Mouse (Mus musculus) skeletal muscle tissue, adult 2 months (tissue): ENCODE results near the gene Kprp.
"Not testable (repeated sequence)": the region's sequence is repeated elsewhere in the genome, so short reads cannot be mapped to it uniquely, and the experiment has no call there.

ENCODE experiments used
- DNase-seq: peaks from one replicate; pipeline ENCODE4 v3.0.0-alpha.2; 2012; ENCODE audit warnings: low read depth, low spot score

Gene Kprp

DNA sequence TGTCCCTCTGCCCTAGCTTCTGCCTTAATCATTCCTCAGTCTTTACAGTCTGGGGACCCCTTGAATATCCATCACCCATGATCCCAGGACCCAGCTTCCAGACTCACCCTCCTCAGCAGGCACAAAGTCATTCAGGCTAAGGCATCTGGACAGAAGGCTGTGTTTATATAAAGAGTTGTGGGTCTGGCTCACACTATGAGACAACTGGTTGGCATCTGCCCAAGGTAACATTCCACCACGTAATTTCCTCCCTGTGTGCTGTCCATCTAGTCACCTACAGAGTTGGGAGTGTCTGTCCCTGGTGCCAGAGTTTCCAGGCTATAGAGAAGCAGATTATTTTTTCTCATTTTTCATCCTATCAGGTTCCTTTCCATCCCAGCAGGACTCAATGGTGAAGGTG, at the start of gene Kprp:
TSS of gene Kprp (minus strand) at position 140 of the 400 bp plus-strand sequence.
- DNase-seq, result no peak

GRCm38 (mm10) chr3:92874180-92874579, 47.1 kb upstream of the Kprp start:
- DNase-seq, result no peak

DNA sequence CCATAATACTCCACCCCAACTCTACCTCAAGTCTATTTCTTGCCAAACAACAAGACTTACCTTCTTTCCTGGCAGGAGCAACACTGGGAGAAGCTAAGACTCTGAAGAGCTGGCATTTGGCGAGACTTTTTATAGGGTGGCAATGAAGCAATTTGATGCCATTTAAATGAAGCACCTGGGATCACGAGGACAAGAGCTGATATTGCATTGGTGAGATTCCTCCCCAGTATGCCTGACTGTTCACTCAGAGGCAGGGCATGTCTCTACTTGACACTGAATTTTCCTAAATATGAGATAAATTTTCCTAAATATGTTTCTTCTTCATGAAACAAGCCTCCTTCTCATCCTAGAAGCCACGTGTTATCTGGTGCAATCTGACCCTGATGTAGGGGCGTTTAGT, 43.1 kb upstream of the Kprp start, which contains the start of gene 2310050C09Rik:
TSS of gene 2310050C09Rik (minus strand) at position 101 of the 400 bp plus-strand sequence.
- no peak for DNase-seq

GRCm38 (mm10) chr3:92851186-92851585, 24.1 kb upstream of the Kprp start, which contains the start of gene Lce1l:
Gene Lce1l (minus strand): TSS chr3:92851286.
- no peak for DNase-seq

DNA sequence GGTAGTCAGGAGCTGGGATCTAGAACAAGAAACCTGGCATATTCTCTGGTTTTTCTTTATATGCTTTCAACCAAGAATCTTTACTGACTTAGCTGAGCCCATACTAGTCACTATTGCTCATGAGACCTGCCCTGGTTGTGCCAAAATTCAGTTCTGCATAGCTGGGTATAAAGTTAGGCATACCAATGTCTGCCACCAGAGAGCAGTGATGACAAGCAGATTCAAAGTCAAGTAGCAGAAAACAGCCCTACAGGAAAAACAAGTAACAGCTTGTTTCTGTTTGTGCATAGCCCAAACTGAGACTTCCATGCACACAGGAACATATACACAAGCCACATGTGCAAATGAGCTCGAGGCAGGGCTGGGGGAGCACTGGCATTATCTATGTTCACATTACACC, 1.2 kb downstream of the Kprp start:
- DNase-seq, result no peak

DNA sequence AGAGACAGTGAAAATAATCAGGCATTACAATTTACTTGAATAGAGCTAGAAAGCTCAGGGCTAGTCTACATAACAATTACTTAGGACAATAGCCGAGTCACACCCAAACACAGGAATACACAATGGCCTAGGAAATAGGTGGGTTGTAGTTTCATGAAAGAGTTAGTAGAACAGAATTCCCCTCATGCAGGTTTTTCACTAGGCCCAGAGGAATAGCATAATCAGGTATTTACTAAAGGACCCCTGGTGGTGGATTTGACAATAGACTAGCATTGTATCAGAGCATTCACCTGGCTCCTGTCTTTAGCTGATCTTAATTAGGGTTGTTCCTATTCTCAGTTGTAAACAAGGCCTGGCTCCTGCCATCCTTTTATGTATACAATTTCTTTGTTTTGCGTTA, 11.0 kb downstream of the Kprp start:
- DNase-seq, result not testable (repeated sequence)

DNA sequence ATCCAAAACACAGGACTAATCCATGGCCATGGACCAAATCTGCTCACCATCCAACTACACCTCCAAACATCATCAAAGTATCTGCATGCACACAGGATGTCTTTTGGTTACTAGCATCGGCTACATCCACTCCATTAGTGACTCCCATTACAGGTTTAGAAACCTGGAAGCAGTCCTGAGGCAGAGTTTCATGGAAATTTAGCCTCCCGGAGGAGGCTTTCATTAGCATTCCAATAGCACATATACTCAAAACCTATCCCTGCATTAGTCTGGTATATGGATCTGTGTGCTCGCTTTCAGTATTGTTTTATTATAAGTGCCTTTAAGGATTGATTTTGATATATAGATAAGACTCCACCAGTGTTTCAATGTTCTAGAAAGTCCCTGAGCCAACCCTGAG, 11.5 kb downstream of the Kprp start:
- DNase-seq, result no peak

GRCm38 (mm10) chr3:92807791-92808190, 19.3 kb downstream of the Kprp start, which contains the start of gene Lce1k:
Gene Lce1k (minus strand): TSS chr3:92807891.
- no peak for DNase-seq

- DNase-seq, result no peak
Observed at GRCm38 (mm10) chr3:92790414-92790813, 36.6 kb downstream of the Kprp start, which contains the start of gene Lce1j. Gene Lce1j (minus strand): TSS chr3:92790514.

DNA sequence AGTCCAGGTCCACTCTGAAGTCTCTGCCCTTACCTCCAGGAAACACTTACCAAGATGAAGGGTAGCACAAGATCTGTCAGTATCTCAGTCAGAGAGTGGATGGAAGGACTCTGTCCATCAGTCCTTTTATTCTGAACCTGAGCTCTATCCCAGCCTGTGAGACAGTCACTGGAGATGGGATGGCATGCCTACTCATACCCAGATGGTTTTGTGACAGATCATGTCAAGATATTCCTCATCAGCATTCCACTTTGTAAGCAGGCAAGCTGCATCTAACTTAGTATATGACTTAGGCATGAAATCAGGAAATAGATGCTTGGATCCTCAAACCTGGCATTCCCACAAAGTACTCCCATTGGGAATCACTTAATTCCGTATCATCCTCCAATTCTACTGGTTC, 48.2 kb downstream of the Kprp start, which contains the start of gene Lce1i:
TSS of gene Lce1i (minus strand) at position 101 of the 400 bp plus-strand sequence.
- no peak for DNase-seq
